Mouse (Mus musculus) hindbrain, postnatal 0 days (tissue): Measurements from ENCODE around the gene Ube2d3. TPM values are rescaled to one million over a fixed set of nuclear protein-coding genes. Genes with fewer than 3 reads are reported as not detected.

Source experiments
- ATAC-seq: fragments of 200-750 bp; cut with Nextera tagmentation; 2 replicates; pipeline ENCODE4 v1.8.0; 2017; ENCODE audit warnings: mild to moderate bottlenecking, moderate TSS enrichment, moderate library complexity
- DNase-seq: peaks from one replicate; pipeline ENCODE4 v3.0.0-alpha.2; 2015; ENCODE audit warnings: low spot score
- H3K27ac ChIP-seq: fragments of 300-500 bp; sonication (generic); 2 replicates; pipeline ENCODE4 v1.5.1; 2014; ENCODE audit warnings: mild to moderate bottlenecking
- H3K27me3 ChIP-seq: fragments of 300-500 bp; sonication (generic); 2 replicates; pipeline ENCODE4 v1.6.1; 2014; ENCODE audit warnings: low read length, mixed read lengths; ENCODE audit not compliant: insufficient read depth
- H3K36me3 ChIP-seq: fragments of 300-500 bp; sonication (generic); 2 replicates; pipeline ENCODE4 v1.6.1; 2014; ENCODE audit warnings: low read length, mixed read lengths; ENCODE audit not compliant: insufficient read depth
- H3K4me1 ChIP-seq: fragments of 300-500 bp; sonication (generic); 2 replicates; pipeline ENCODE4 v1.6.1; 2014; ENCODE audit warnings: antibody characterized with exemption, low read length, mixed read lengths; ENCODE audit not compliant: insufficient read depth
- H3K4me2 ChIP-seq: fragments of 300-500 bp; sonication (generic); 2 replicates; pipeline ENCODE4 v1.6.1; 2014; ENCODE audit warnings: low read depth, mild to moderate bottlenecking, low read length, moderate library complexity, mixed read lengths
- H3K4me3 ChIP-seq: fragments of 300-500 bp; sonication (generic); 2 replicates; pipeline ENCODE4 v1.5.1; 2014; ENCODE audit warnings: low read length
- H3K9ac ChIP-seq: fragments of 300-500 bp; sonication (generic); replicated peaks from 2 replicates; pipeline ENCODE4 v1.6.1; 2014; ENCODE audit warnings: mild to moderate bottlenecking, low read length, moderate library complexity, mixed read lengths
- H3K9me3 ChIP-seq: fragments of 300-500 bp; sonication (generic); 2 replicates; pipeline ENCODE4 v1.6.1; 2016; ENCODE audit warnings: low read length, mixed read lengths
- CTCF ChIP-seq: IDR thresholded peaks from 2 replicates; pipeline ENCODE4 v1.5.1; 2016; ENCODE audit warnings: antibody characterized with exemption, control low read depth, low read depth
- WGBS: fragments of 180-500 bp; shearing (Covaris S2); extraction: QIAGEN DNeasy Blood & Tissue Kit; methylation state at CpG from one replicate; pipeline ENCODE4 v1.1.7; 2014; 5-methylcytosine and 5-hydroxymethylcytosine counted together
- polyA plus RNA-seq: library from polyadenylated mRNA; unstranded; fragments of >200 nt; fragmentation: Nextera tagmentation; extraction: Ambion mirVana; gene quantifications from 2 replicates; pipeline ENCODE4 v1.2.1, GENCODE M21; 2015
- total RNA-seq: library from RNA; depleted of rRNA; stranded (reverse); fragments of >200 nt; gene quantifications from 2 replicates; pipeline ENCODE4 v1.2.3, GENCODE M21; 2014

Ube2d3 gene
- total and polyA plus RNA-seq, 2 experiments from 2014 or later = 336 to 632 TPM

GRCm38 (mm10) chr3:135436901-135437616 lies 890 bp upstream of the Ube2d3 start:
- Histone ChIP-seq H3K27me3 (no peaks in the 10 kb centered on the region), H3K36me3 (no peaks in the 10 kb centered on the region), H3K4me2 (peak overlapping the region; percentile 64), H3K4me1 (no peaks in the 10 kb centered on the region), H3K27ac (peak overlapping the region; percentile 99), H3K9me3 (no peaks in the 10 kb centered on the region), H3K4me3 (peak overlapping the region; percentile 96), H3K9ac (peak overlapping the region; percentile 81)
- no peak for DNase-seq
- no peak for ATAC-seq
- 30% methylated on average over 14 of the region's 14 CpGs for WGBS
- no peak for TF ChIP-seq CTCF

GRCm38 (mm10) chr3:135438531-135438912 lies 573 bp downstream of the Ube2d3 start:
- H3K9me3 ChIP-seq = no peaks in the 10 kb centered on the region
- TF ChIP-seq CTCF = no peak

GRCm38 (mm10) chr3:135438913-135439531 lies 1.1 kb downstream of the Ube2d3 start:
- no peaks in the 10 kb centered on the region for H3K27me3 ChIP-seq
- ATAC-seq (peak; percentile 66), DNase-seq (peak; percentile 88)
- peak overlapping the region; percentile 81 for H3K9ac ChIP-seq
- no peaks in the 10 kb centered on the region for H3K4me1 ChIP-seq
- peak overlapping the region; percentile 96 for H3K4me3 ChIP-seq
- 5% methylated on average over 54 of the region's 76 CpGs for WGBS
- H3K36me3 ChIP-seq = no peaks in the 10 kb centered on the region
- H3K27ac ChIP-seq = peak overlapping the region; percentile 99
- peak overlapping the region; percentile 77 for H3K4me2 ChIP-seq
- TF ChIP-seq CTCF = no peak
- H3K9me3 ChIP-seq = no peaks in the 10 kb centered on the region

More at GRCm38 (mm10) chr3:135438531-135438912, 573 bp downstream of the Ube2d3 start:
- peak overlapping the region; percentile 99 for H3K27ac ChIP-seq
- peak overlapping the region; percentile 77; the same call in 1 of the 2 replicates for H3K4me2 ChIP-seq
- peak; percentile 87 for ATAC-seq
- H3K4me3 ChIP-seq = peak overlapping the region; percentile 96
- peak overlapping the region; percentile 81 for H3K9ac ChIP-seq
- H3K36me3 ChIP-seq = no peaks in the 10 kb centered on the region
- no peaks in the 10 kb centered on the region for H3K27me3 ChIP-seq
- no peaks in the 10 kb centered on the region for H3K4me1 ChIP-seq
- DNase-seq = peak; percentile 95
- WGBS = under 1% methylated on average over 35 of the region's 50 CpGs

GRCm38 (mm10) chr3:135439651-135440050 lies 1.7 kb downstream of the Ube2d3 start:
- H3K9ac ChIP-seq = peak overlapping the region; percentile 81

GRCm38 (mm10) chr3:135440221-135440620 lies 2.3 kb downstream of the Ube2d3 start:
- Histone ChIP-seq H3K9me3 (no peaks in the 10 kb centered on the region), H3K36me3 (no peaks in the 10 kb centered on the region), H3K4me3 (peak overlapping the region; percentile 96), H3K4me2 (peak overlapping the region; percentile 77), H3K27me3 (no peaks in the 10 kb centered on the region), H3K27ac (0 out of 2 replicates have a peak overlapping the region, but pooled peaks have one; percentile 3), H3K4me1 (no peaks in the 10 kb centered on the region), H3K9ac (peak overlapping the region; percentile 81)
- ATAC-seq (no peak), DNase-seq (peak; percentile 10)
- TF ChIP-seq CTCF = no peak
- WGBS = 19% methylated on average over 7 of the region's 7 CpGs

More at GRCm38 (mm10) chr3:135439651-135440050, 1.7 kb downstream of the Ube2d3 start:
- no peak for ATAC-seq
- H3K4me2 ChIP-seq = peak overlapping the region; percentile 77
- peak overlapping the region; percentile 96 for H3K4me3 ChIP-seq
- H3K4me1 ChIP-seq = no peaks in the 10 kb centered on the region
- WGBS = 1% methylated on average over 15 of the region's 15 CpGs
- no peaks in the 10 kb centered on the region for H3K9me3 ChIP-seq
- no peaks in the 10 kb centered on the region for H3K36me3 ChIP-seq
- H3K27ac ChIP-seq = peak overlapping the region; percentile 99
- no peak for DNase-seq
- H3K27me3 ChIP-seq = no peaks in the 10 kb centered on the region
- no peak for TF ChIP-seq CTCF

GRCm38 (mm10) chr3:135440621-135441020 lies 2.7 kb downstream of the Ube2d3 start:
- peak overlapping the region; percentile 77 for H3K4me2 ChIP-seq
- no peak for DNase-seq
- H3K27ac ChIP-seq = 0 out of 2 replicates have a peak overlapping the region, but pooled peaks have one; percentile 3
- no peaks in the 10 kb centered on the region for H3K4me1 ChIP-seq
- H3K27me3 ChIP-seq = no peaks in the 10 kb centered on the region
- H3K36me3 ChIP-seq = no peaks in the 10 kb centered on the region
- H3K9me3 ChIP-seq = no peaks in the 10 kb centered on the region
- no peak for ATAC-seq
- H3K9ac ChIP-seq = peak overlapping the region; percentile 81; the same call in 1 of the 2 replicates
- H3K4me3 ChIP-seq = peak overlapping the region; percentile 96
- TF ChIP-seq CTCF = no peak
- 35% methylated on average over 10 of the region's 10 CpGs for WGBS
